Mouse (Mus musculus): Measurements from ENCODE around the gene Esr2.

Gene Esr2

DNA sequence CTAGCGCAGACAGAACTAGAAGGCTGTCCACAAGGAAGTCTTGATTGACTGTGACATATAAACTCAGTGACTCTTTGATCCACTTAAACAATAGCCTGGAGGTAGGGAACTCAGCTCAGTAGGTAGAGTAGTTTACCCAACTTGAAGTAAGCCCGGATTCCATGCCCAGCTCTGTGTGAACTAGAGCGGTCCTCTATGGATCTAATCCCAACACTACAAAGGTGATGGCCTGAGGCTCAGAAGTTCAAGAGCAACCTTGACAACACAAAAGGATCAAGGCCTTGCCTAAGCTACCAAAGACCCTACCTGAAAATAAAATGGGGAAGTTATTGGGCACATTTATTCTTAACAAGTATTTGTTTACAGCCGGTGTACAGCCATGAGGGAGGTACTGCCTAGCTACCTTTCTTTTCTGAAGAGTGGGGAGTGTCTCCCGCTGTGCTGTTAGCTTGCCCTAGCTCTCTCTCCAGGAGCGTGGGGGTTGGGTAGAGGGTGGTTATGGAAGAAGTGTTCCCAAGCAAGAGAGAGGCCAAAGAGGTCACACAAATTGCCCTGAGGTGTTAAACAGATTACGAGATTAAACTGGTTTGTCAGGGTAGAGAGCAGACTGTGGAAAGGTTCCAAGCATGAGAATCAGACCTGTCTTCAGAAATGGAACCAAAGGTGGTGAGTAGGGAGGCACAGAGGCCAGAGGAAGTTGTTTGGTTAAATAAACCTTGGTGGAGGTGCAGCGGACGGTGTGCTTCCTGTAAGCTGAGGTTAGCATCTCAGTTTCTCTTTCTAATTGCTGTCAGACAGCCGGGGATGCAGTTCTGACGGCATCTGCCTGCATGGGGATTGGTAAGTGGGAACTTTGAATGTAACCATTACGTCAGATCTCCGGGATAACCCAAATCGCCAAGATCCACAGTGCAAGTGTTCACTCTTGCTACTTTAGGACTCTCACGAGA is 90.8 kb downstream of the Esr2 start:
- DNase-seq (ENCODE audit: low spot score): no peak

- no peak for DNase-seq (ENCODE audit: low spot score)
Observed at GRCm38 (mm10) chr12:76085066-76085465, 92.0 kb downstream of the Esr2 start.

- DNase-seq (ENCODE audit: low spot score): peak; percentile 59
Observed at GRCm38 (mm10) chr12:76081557-76082211, 95.4 kb downstream of the Esr2 start.

GRCm38 (mm10) chr12:76080876-76081556 is 96.0 kb downstream of the Esr2 start:
- DNase-seq (ENCODE audit: low spot score): no peak

DNA sequence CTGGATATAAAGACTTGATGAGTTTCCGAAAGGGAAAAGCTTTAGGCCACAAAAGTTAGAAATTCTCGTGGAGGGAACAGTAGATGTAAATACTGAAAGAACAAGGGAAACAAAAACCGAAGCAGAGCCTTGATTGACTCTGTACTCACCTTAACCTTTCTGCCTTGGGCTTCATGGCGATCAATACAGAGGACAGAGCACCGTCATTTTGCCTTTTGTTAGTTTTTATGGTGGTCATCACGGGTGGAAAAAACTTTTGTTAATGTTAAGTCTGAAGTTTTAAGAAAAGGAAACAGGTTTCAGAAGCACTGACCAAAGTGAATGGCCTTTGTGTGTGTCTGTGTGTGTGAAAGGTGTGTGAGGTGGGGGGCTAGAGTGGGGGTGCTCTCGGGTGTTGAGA is 103.1 kb downstream of the Esr2 start:
- DNase-seq (ENCODE audit: low spot score): no peak

DNA sequence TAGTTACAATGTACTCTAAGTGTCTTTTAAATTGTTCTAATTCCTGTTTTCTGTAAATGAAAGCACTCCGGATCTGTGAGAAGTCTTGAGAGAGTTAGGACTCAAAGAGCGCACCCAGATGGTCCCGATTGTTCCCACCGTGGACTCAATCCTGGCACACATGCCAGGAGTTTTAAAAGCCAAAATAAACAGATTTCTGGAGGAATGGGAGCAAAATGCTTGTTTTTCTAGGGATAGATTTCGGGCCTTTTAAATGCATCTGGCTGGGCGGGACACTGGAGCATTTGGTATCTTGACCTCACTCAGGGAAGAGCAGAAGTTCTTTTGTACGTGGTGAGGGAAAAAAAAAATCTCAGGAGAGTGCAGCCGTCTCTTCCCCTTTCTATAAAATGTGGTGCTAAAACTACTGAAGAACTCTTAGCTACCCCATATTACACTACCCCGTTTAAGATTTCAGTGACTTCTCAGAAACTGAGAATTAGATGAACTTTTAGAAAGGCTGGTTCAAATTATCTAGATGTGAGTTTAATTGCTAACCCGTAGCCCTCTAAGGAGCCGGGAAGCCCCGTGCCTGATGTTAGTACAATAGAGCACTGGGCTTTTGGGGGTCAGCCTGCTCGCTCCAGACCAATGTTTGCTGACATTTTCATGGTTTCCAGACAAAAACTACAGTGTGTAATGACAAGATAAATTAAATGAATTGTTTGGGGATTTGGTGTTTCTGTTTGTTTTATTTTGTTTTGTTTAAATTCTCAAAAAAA is 103.8 kb downstream of the Esr2 start:
- DNase-seq (ENCODE audit: low spot score): no peak

- no peak for DNase-seq (ENCODE audit: low spot score)
Observed at GRCm38 (mm10) chr12:76071935-76072849, 104.9 kb downstream of the Esr2 start.
